Mouse (Mus musculus) spleen, postnatal 10 days (tissue): Measurements from ENCODE around the gene Gm2310.
"Not testable (repeated sequence)": the region's sequence is repeated elsewhere in the genome, so short reads cannot be mapped to it uniquely, and the experiment has no call there.

Experiments used
- DNase-seq, 2 experiments: peaks; one replicate each; pipeline ENCODE4 v3.0.0; 2021 to 2022; ENCODE audit warnings: low spot score in 2 of 2

Gm2310 gene

DNA sequence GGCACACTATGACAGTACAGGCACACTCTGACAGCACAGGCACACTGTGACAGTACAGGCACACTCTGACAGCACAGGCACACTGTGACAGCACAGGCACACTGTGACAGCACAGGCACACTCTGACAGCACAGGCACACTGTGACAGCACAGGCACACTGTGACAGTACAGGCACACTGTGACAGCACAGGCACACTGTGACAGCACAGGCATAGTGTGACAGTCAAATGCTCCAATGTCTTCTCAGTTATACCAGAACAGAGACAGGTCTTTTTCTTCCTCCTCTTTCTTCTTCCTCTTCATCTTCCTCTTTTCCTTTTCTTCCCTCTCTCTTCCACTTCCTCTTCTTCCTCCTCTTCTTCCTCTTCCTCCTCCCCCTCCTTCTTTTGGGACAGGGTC is at the start of gene Gm2310:
Gm2310 (minus strand) TSS at position 101 of the 400 bp plus-strand sequence.
- not testable (repeated sequence) for DNase-seq

DNA sequence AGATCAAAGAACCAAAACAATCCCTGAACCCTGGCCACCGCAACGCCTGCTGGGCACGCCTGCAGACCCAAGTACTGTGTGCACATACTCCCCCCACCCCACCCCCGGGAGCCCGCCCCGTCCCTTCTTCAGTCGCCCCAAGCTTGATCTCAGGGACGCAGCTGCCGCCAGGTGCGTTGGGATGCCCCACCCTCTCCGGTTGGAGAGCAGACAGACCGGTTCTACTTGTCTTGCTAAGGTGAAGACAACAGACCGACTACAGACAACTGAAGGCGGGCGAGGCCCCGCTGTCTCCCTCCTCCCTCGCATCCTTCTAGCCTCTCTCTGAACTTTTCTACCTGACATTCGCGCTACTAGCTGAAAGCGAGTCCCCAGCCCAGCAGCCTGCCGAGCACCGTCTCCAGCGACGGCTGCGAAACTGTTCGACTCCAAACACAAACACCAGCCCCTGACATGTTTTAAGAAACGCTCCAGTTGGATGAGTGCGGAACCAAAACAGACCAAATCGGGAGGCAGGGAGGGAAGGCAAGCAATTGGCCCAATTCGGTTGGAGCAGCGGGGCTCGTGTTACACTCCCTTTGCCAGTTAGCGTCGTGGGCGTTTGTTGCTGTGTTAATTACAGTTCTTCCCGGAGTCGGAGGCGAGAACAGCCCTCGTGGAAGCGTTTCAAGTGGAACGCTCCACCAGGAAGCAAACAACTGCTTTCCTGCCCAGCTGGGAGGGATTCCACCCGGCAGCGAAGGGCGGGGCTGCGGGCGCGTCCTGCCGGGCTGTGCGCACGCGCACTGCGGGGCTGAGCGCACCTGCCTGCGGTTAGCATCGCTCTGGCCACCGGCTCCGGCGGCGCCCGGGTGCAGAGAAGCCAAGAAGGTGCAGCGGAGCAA is 49.1 kb upstream of the Gm2310 start:
- peak; percentile 57 to 81 for DNase-seq

DNA sequence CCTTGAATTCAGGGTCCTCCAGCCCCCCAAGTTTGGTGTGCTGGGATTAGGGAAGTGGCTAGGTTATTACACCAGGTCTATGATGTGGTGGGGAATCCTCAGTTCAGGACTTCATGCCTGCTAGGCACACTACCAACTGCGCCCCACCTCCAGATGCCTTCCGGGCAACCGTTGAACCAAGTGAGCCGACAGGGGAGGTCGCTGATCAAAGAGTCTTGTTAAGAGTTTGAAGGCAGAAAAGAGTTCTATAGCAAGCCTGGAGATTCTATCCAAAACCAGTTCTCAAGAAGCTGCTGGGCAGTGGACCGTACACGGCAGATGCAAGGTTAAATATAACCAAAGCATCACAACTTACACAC is 48.5 kb upstream of the Gm2310 start:
- no peak for DNase-seq

GRCm38 (mm10) chr15:8565416-8565815 is 45.7 kb upstream of the Gm2310 start:
- no peak for DNase-seq

GRCm38 (mm10) chr15:8564331-8564730 is 44.6 kb upstream of the Gm2310 start:
- no peak for DNase-seq

DNA sequence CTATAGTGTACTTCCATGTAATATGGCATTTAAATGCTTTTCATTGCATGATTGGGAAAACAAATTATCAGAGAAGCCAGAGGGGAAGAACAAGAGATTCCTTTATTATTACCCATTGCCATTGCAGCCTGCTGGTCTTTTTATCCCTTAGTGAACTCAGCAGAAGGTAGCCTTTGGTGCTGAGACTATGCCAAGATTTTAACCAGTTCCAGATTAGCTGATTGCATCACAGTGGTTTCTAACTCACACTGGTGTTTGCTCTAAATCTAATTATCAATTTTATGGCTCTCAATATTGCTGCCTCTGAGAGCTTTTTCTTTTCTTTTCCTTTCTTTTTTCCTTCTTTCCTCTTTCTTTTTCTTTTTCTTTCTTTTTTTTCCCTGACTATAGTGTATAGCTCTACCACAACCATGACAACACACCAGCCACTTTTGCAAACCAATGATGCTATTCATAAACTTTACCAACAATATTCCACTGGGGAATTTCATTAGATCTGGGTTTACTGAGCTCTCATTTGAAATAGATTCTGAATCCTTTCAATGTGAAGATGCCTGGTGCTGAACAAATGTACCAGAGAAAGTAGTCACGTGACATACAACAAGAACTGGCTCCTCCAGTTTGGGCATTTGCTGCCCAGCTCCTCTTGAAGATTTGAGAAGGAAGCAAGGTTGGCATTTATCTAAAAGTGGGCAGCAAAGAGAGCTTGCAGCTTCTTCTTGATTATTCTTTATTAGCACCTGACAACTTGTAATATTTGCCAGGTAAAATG is 43.9 kb upstream of the Gm2310 start:
- no peak for DNase-seq

DNA sequence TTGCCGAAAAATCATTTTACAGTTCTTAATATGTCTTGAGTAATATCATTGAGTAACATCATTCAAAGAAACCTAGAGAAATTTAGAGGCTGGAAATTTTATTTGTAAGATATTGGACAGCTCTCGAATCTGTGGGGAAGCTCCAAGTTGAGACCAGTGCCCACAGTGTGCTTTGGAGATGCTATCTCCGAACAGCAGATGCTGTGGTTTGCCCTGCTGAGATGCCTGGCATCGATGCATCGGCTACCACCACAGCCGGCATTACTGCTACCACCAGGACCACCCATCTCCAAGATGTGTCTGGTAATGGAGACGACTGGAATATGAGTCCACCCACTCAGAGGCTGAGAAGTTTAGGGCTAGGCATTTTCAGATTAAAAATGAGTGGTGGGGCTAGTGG is 43.0 kb upstream of the Gm2310 start:
- no peak for DNase-seq

DNA sequence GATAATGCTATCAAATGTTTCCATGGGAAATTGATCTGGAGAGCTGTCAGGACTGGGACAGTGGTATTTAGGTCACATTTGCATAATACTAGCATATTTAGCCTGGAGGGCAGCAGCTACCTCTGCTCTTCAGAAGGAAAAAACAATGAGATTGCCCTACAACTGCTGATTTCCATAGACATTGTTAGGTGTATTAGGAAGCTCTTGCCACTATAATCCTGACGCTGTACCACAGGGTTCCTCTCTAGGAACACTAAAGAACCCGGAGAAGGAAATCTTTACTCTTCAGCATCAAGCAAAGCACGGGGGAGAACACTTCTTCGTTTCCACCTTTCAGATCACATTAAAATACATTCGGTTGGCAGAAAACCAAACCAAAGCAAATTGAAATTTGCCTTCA is 11.4 kb upstream of the Gm2310 start:
- DNase-seq = no peak

GRCm38 (mm10) chr15:8512957-8513356 is 6.8 kb downstream of the Gm2310 start:
- no peak for DNase-seq

DNA sequence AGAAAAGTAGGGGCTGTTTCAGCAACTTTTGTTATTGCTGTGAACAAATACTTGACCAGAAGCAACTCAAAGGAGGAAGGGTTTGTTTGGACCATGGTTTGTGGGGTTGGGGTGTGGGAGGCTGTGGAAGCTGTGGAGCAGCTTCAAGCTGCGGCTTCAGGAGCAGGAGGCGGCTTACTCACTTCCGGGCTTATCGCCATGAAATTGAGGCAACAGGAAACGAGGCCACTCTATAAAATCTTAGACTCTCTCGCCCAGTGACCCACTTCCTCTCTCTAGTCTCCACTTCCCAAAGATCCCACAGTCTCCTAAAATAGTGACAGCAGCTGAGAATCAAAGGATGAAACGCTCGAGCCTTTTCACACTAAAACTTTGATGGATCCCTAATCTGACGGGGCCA is 7.9 kb downstream of the Gm2310 start:
- DNase-seq = peak; percentile 6 to 24

- DNase-seq = no peak
Observed at GRCm38 (mm10) chr15:8502431-8502830, 17.3 kb downstream of the Gm2310 start.

DNA sequence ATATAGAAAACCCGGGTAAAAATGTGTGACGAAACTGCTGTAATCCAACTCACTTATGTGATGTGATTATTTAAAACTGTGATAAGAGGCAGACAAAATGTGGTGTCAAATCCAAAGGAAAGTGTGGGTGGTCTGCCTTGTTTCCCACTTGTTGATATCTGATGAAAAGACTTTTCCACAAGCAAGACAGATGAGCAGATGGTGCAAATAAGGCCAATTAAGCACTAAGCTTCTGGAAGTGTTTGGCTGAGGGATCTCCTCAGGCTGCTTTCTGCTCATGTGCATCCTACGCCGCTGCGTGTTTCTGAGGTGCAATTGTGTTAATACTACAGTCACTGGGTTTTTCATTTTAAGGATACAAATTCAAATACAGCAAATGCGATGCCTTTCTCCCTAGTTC is 34.5 kb downstream of the Gm2310 start:
- no peak for DNase-seq

- no peak for DNase-seq
Observed at GRCm38 (mm10) chr15:8469006-8469575, 50.7 kb downstream of the Gm2310 start.
